In genomic region chr6:107059001-107059765, GRCm38 (mm10) we compare ENCODE assay signal across 28 mouse cellular contexts.
"Had no signal": no experiment of that assay in that cellular context is flagged by ENCODE, and none has a peak within 500 bp of the region (broad histone marks: within the 10 kb centered on the region; RNA-seq: fewer than 3 reads in every experiment).

No protein-coding gene starts in this region.

- H3K36me3 ChIP-seq: heart, embryonic 13.5 days; heart, embryonic 15.5 days; hindbrain, embryonic 13.5 days; hindbrain, embryonic 15.5 days; kidney, embryonic 15.5 days; limb, embryonic 10.5 days; limb, embryonic 12.5 days; liver, embryonic 13.5 days; liver, embryonic 15.5 days had no signal

- H3K9ac ChIP-seq: heart, embryonic 13.5 days; heart, embryonic 15.5 days; hindbrain, embryonic 13.5 days; hindbrain, embryonic 15.5 days; kidney, embryonic 15.5 days; limb, embryonic 12.5 days; liver, embryonic 13.5 days; liver, embryonic 15.5 days had no signal

- DNase-seq: gastrocnemius, postnatal 14 days; gastrocnemius, postnatal 36 days; heart, adult 11 months; heart, adult 2 months; heart, postnatal 14 days; heart, postnatal 36 days; kidney, adult 11 months; kidney, adult 2 months; kidney, postnatal 14 days; kidney, postnatal 36 days; layer of hippocampus, adult 9-11 months; layer of hippocampus, postnatal 36 days; liver; liver, embryonic 13.5 days had no signal

- H3K9me3 ChIP-seq: heart, embryonic 15.5 days; hindbrain, embryonic 13.5 days; kidney, embryonic 15.5 days; limb, embryonic 10.5 days; limb, embryonic 12.5 days; liver, embryonic 13.5 days; liver, embryonic 15.5 days had no signal

- H3K27me3 ChIP-seq: heart, embryonic 13.5 days; heart, embryonic 15.5 days; hindbrain, embryonic 13.5 days; hindbrain, embryonic 15.5 days; kidney, embryonic 15.5 days; limb, embryonic 12.5 days; liver, embryonic 13.5 days; liver, embryonic 15.5 days had no signal

- ATAC-seq: hindbrain, postnatal 0 days; intestine, embryonic 16.5 days had no signal

- H3K4me1 ChIP-seq: heart, embryonic 13.5 days; heart, embryonic 15.5 days; hindbrain, embryonic 13.5 days; hindbrain, embryonic 15.5 days; kidney, embryonic 15.5 days; limb, embryonic 10.5 days; limb, embryonic 12.5 days; liver, embryonic 13.5 days; liver, embryonic 15.5 days had no signal

- H3K4me3 ChIP-seq: heart, adult 2 months; heart, embryonic 13.5 days; heart, embryonic 15.5 days; hindbrain, embryonic 13.5 days; hindbrain, embryonic 15.5 days; kidney, embryonic 15.5 days; left cerebral cortex, adult 2 months; limb, embryonic 10.5 days; limb, embryonic 12.5 days; liver, embryonic 13.5 days; liver, embryonic 15.5 days had no signal

- H3K27ac ChIP-seq: heart, adult 2 months; heart, embryonic 13.5 days; heart, embryonic 15.5 days; hindbrain, embryonic 13.5 days; hindbrain, embryonic 15.5 days; hindbrain, postnatal 0 days; kidney, embryonic 15.5 days; kidney, postnatal 0 days; left cerebral cortex, adult 2 months; limb, embryonic 10.5 days; limb, embryonic 12.5 days; liver, embryonic 13.5 days; liver, embryonic 15.5 days had no signal

- H3K4me2 ChIP-seq: heart, embryonic 11.5 days; heart, embryonic 13.5 days; heart, embryonic 15.5 days; hindbrain, embryonic 13.5 days; hindbrain, embryonic 15.5 days; kidney, embryonic 15.5 days; limb, embryonic 12.5 days; liver, embryonic 11.5 days; liver, embryonic 13.5 days; liver, embryonic 15.5 days had no signal
